Mouse (Mus musculus): ENCODE results near the gene Nacc1.

- TF ChIP-seq POLR2A (IDR thresholded peaks at IDR 0.05; ENCODE audit: control insufficient read depth, extremely low read depth, insufficient read depth, low read length, poor library complexity), result no peak
- no peak for TF ChIP-seq CTCF (IDR thresholded peaks at IDR 0.05; ENCODE audit: borderline replicate concordance, control insufficient read depth, extremely low read depth, insufficient read depth, low read length, poor library complexity)
Observed at GRCm38 (mm10) chr8:84718959-84719690, 31.5 kb upstream of the Nacc1 start.

Data from thymus, adult 2 months (tissue).